Mouse (Mus musculus) thymus, adult 2 months (tissue): ENCODE data around the gene Mrpl10. TPM values are rescaled to one million over a fixed set of nuclear protein-coding genes. Genes with fewer than 3 reads are reported as not detected.

Experiments
- DNase-seq: peaks from one replicate; pipeline ENCODE4 v3.0.0; 2021
- H3K27ac ChIP-seq: fragments of 200-500 bp; 2 replicates; pipeline ENCODE4 v1.5.1; 2012; ENCODE audit warnings: low read length, control low read depth; ENCODE audit not compliant: control insufficient read depth, insufficient read depth
- H3K27me3 ChIP-seq: fragments of 200-500 bp; 2 replicates; pipeline ENCODE4 v1.6.1; 2012; ENCODE audit warnings: mild to moderate bottlenecking, low read length, moderate library complexity, mixed read lengths; ENCODE audit not compliant: control insufficient read depth, insufficient read depth
- H3K36me3 ChIP-seq: fragments of 200-500 bp; 2 replicates; pipeline ENCODE4 v1.6.1; 2012; ENCODE audit warnings: mild to moderate bottlenecking, low read length, moderate library complexity; ENCODE audit not compliant: control insufficient read depth, insufficient read depth
- H3K4me1 ChIP-seq: fragments of 200-500 bp; replicated peaks from 2 replicates; pipeline ENCODE4 v1.6.1; 2012; ENCODE audit warnings: low read length; ENCODE audit not compliant: control insufficient read depth, insufficient read depth
- H3K4me3 ChIP-seq: fragments of 200-500 bp; 2 replicates; pipeline ENCODE4 v1.5.1; 2012; ENCODE audit warnings: mild to moderate bottlenecking, low read length, control low read depth, moderate library complexity; ENCODE audit not compliant: control insufficient read depth, insufficient read depth
- CTCF ChIP-seq: fragments of 200-500 bp; IDR thresholded peaks from 2 replicates; pipeline ENCODE4 v1.5.1; 2012; ENCODE audit warnings: mild to moderate bottlenecking, control low read depth, low read length, moderate library complexity, borderline replicate concordance; ENCODE audit not compliant: control insufficient read depth, poor library complexity, insufficient read depth; ENCODE audit errors: extremely low read depth
- POLR2A ChIP-seq: fragments of 200-500 bp; IDR thresholded peaks from 2 replicates; pipeline ENCODE4 v1.6.1; 2012; ENCODE audit warnings: mild to moderate bottlenecking, low read length, control low read depth, moderate library complexity; ENCODE audit not compliant: control insufficient read depth, poor library complexity, insufficient read depth; ENCODE audit errors: extremely low read depth
- WGBS: fragments of 180-500 bp; shearing (Covaris S2); methylation state at CpG from one replicate; pipeline ENCODE4 v1.1.7; 2018; 5-methylcytosine and 5-hydroxymethylcytosine counted together
- polyA plus RNA-seq: library from polyadenylated mRNA; depleted of rRNA; stranded (reverse); fragments of >200 nt; gene quantifications from 2 replicates; pipeline ENCODE4 v1.2.3, GENCODE M21; 2012

Mrpl10 gene
- polyA plus RNA-seq, 1 experiment, result 90.1 TPM

GRCm38 (mm10) chr11:97069333-97069732 lies 28.0 kb downstream of the Mrpl10 start:
- WGBS, result 100% methylated on average over 1 of the region's 1 CpGs
- Histone ChIP-seq H3K4me3 (no peak overlapping the region), H3K27ac (no peak overlapping the region), H3K4me1 (no peaks in the 10 kb centered on the region), H3K27me3 (no peaks in the 10 kb centered on the region), H3K36me3 (peaks cover 15% of the 10 kb centered on the region)
- DNase-seq, result no peak
- TF ChIP-seq CTCF (no peak), POLR2A (no peak)

- no peak for TF ChIP-seq POLR2A
- H3K27me3 ChIP-seq, result no peaks in the 10 kb centered on the region
- no peak overlapping the region for H3K4me3 ChIP-seq
- no peaks in the 10 kb centered on the region for H3K4me1 ChIP-seq
- no peak for DNase-seq
- peaks cover 15% of the 10 kb centered on the region for H3K36me3 ChIP-seq
- H3K27ac ChIP-seq, result no peak overlapping the region
- WGBS, result 92% methylated on average over 2 of the region's 2 CpGs
Measured at GRCm38 (mm10) chr11:97069770-97070169, 28.4 kb downstream of the Mrpl10 start.

DNA sequence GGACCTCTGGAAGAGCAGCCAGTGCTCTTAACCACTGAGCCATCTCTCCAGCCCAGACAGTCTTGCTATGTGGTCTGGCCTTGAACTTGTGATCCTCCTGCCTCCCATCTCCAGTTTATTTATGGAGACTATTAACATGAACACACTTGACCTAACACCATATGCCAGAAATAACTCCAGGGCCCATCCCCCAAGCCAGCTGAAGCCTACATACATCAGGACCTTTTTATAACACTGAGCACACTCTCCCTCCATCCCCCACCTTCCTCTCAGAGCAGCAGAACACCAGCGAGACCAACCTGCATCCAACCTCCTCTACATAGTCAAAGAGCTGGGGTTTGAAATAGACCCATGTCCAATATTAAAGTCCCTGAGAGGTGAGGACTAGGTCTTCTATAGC lies 29.8 kb downstream of the Mrpl10 start:
- no peak overlapping the region for H3K4me3 ChIP-seq
- H3K4me1 ChIP-seq, result no peaks in the 10 kb centered on the region
- no peak overlapping the region for H3K27ac ChIP-seq
- TF ChIP-seq POLR2A, result no peak
- no peak for DNase-seq
- 62% methylated on average over 1 of the region's 1 CpGs for WGBS
- peaks cover 15% of the 10 kb centered on the region for H3K36me3 ChIP-seq
- H3K27me3 ChIP-seq, result no peaks in the 10 kb centered on the region

GRCm38 (mm10) chr11:97072533-97072932 lies 31.2 kb downstream of the Mrpl10 start:
- TF ChIP-seq CTCF (no peak), POLR2A (no peak)
- H3K4me1 ChIP-seq, result no peaks in the 10 kb centered on the region
- H3K4me3 ChIP-seq, result no peak overlapping the region
- peaks cover 7% of the 10 kb centered on the region for H3K36me3 ChIP-seq
- H3K27ac ChIP-seq, result no peak overlapping the region
- H3K27me3 ChIP-seq, result no peaks in the 10 kb centered on the region
- 32% methylated on average over 3 of the region's 3 CpGs for WGBS
- DNase-seq, result peak; percentile 26

- WGBS, result 73% methylated on average over 8 of the region's 8 CpGs
- DNase-seq, result no peak
- Histone ChIP-seq H3K4me3 (no peak overlapping the region), H3K27ac (no peak overlapping the region), H3K27me3 (no peaks in the 10 kb centered on the region), H3K36me3 (no peaks in the 10 kb centered on the region), H3K4me1 (no peaks in the 10 kb centered on the region)
- no peak for TF ChIP-seq CTCF
- no peak for TF ChIP-seq POLR2A
Measured at GRCm38 (mm10) chr11:97074235-97074634, 32.9 kb downstream of the Mrpl10 start.

DNA sequence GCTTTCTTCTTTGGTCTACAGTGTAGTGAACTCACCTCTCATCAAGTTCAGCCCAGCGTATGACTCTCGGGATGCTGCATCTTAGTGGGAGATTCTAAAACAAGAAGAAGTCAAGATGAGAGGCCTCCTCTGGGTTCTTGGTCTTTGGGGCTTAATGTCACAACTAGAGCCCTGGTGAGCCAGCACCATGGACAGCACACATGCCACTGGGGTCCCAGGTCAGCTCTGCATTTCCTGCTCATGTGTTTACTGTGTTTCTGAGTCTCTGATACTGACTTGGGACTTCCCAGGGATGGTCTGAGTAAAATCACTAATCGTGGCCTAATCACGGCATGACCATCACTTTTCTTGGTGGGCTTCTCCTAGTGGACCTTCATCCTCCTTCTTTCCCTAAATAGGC lies 37.4 kb downstream of the Mrpl10 start:
- H3K36me3 ChIP-seq, result no peaks in the 10 kb centered on the region
- no peak for DNase-seq
- 73% methylated on average over 4 of the region's 4 CpGs for WGBS

DNA sequence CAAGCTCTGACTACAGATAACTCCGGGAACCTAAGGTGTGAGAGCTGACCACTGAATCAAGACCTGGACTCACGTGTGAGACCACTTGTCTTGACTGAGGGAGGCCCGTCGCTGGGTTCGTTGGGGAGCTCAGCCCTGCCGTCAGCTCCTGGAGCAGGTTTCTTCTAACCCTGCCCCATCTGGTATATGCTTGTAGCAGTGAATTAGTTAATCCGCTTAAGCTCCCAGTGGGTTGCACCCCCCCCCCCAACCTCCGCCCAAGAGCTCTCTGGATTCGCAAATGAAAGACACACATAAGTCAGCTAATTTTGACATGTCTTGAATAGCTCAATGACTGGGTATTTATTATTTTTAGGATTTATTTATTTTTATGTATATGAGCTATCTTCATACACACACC lies 38.9 kb downstream of the Mrpl10 start:
- no peaks in the 10 kb centered on the region for H3K36me3 ChIP-seq
- no peaks in the 10 kb centered on the region for H3K4me1 ChIP-seq
- no peak overlapping the region for H3K27ac ChIP-seq
- DNase-seq, result no peak
- 75% methylated on average over 9 of the region's 9 CpGs for WGBS
- peaks cover 3% of the 10 kb centered on the region; the same call in 1 of the 2 replicates for H3K27me3 ChIP-seq
- H3K4me3 ChIP-seq, result no peak overlapping the region
- TF ChIP-seq CTCF, result no peak
- no peak for TF ChIP-seq POLR2A

More for the DNA sequence above, 37.4 kb downstream of the Mrpl10 start:
- peaks cover 3% of the 10 kb centered on the region; the same call in 1 of the 2 replicates for H3K27me3 ChIP-seq
- H3K4me1 ChIP-seq, result no peaks in the 10 kb centered on the region
- TF ChIP-seq POLR2A (no peak), CTCF (no peak)
- no peak overlapping the region for H3K4me3 ChIP-seq
- no peak overlapping the region for H3K27ac ChIP-seq
